Mouse (Mus musculus) E14TG2a.4 (cell line): ENCODE data around the gene Ust.

Source experiments
- CTCF ChIP-seq: conservative IDR thresholded peaks from 2 replicates; pipeline ENCODE4 v1.5.1; 2014; ENCODE audit warnings: low read length
- NANOG ChIP-seq: IDR thresholded peaks from 2 replicates; pipeline ENCODE4 v1.6.1; 2014; ENCODE audit warnings: borderline replicate concordance, low read length, mixed read lengths
- POU5F1 ChIP-seq: IDR thresholded peaks from 2 replicates; pipeline ENCODE4 v1.6.1; 2014; ENCODE audit warnings: low read length, borderline replicate concordance

DNA sequence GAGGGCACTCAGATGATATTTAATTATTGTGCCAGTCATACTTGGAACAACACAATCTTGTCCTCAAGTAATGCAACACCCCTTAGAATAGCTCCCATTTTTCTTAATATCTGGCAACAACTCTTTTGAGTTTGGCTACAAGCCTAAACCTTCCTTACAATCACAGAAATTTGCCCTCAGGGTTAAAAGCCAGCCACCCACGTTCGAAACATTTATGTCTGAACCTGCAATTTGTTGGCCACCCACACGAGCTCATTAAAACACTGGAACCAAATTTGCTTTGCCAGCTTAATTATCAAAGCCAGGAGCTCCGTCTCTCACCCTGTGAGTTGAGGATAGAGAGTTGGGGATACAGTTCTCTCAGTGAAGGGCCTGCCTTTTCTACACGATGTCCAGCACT is 70.9 kb downstream of the Ust start:
- TF ChIP-seq CTCF (no peak), POU5F1 (no peak), NANOG (no peak)
